Mouse (Mus musculus): ENCODE measurements around the gene Lrrc29.
"Not testable (repeated sequence)": the region's sequence is repeated elsewhere in the genome, so short reads cannot be mapped to it uniquely, and the experiment has no call there.

The Lrrc29 gene

DNA sequence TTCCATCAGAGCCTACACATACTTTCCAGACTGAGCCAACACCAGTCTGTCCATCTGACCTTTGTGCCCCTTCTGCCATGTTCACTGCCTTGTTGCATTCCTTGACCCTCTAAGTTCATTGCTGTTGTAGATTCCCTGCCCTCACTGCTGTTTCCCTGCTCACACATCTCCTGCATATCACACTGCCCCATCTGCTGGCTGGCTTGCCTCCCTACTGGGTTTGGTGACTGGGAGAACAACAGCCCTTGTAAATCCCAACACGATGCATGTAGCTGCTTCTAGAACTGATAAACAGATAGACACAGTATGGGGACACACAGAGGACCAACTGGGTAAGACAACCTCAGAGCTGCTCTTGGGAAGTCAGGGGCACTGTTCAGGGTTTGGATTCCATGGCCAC is 14.4 kb downstream of the Lrrc29 start:
- no peak for DNase-seq (ENCODE audit: low spot score in 2 of 2)

DNA sequence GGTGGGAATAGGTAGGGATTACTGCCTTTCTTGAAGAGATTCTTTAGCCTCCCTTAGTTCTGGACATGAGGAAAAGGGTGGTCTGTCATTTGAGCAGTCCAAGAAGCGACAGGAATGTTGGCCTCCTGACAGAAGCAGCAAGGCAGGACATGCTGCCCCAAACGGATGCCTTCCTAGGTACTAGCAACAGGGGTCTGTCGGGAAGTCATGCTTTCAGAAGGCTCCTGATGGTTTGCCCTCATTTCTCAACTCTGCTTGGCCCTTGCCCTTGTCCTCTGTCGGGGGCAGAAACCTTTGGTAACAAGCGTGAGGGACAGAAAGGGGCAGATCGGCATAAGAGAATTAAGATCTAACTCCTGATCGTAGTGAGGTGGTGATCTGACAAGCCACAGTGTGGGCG is 16.0 kb downstream of the Lrrc29 start:
- no peak for DNase-seq (ENCODE audit: low spot score in 2 of 2)

DNA sequence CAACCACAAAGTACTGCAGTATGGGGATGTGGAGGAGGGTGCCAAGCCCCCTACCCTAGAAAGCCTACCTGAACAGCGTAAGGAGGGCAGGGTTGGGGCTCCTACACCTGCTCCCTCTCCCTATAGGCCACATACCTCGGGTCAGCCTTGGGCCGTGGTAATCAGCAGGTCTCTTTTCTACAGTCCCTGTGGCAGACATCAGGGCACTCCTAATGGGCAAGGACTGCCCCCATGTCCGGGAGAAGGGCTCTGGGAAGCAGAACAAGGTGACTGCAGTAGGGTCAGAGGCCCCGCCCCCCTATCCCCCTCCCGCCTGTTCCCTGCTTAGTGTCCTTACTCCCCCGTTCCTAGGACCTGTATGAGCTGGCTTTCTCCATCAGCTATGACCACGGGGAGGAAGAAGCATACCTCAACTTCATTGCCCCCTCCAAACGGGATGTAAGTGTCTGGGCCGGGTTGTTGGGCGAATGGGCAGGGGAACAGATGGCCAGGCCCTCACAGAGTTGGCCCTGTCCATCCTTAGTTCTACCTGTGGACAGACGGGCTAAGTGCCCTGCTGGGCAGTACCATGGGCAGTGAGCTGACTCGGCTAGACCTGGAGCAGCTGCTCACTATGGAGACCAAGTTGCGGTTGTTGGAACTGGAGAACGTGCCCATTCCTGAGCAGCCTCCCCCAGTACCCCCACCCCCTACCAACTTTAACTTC is 16.8 kb downstream of the Lrrc29 start:
- DNase-seq (ENCODE audit: low spot score in 2 of 2) = no peak

DNA sequence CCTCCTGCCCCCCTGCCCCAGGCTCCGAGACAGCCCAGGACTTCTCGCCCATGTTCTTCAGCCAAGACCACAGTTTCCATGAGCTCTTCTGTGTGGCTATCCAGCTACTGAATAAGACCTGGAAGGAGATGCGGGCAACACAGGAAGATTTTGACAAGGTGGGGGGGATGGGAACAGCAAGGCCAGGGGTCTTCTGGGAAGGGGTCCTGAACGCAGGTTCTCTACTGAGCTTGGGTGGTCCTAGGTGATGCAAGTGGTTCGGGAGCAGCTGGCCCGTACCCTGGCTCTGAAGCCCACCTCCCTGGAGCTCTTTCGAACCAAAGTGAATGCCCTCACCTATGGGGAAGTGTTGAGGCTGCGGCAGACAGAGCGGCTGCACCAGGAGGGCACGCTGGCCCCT is 17.6 kb downstream of the Lrrc29 start:
- no peak for DNase-seq (ENCODE audit: low spot score in 2 of 2)

DNA sequence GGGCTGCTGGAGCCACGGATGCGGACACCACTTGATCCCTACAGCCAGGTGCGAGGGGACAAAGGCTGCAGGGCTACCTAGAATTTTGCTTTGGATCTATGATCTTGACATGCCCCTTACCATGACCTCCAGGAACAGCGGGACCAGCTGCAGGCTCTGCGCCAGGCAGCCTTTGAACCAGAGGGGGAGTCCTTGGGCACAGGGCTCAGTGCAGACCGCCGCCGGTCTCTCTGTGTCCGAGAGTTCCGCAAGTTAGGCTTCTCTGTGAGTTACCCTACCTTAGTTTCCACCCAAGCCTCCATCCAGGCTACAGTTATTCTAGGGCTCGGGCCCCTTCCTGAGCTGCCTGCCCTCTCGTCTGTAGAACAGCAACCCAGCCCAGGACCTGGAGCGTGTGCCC is 18.4 kb downstream of the Lrrc29 start:
- no peak for DNase-seq (ENCODE audit: low spot score in 2 of 2)

DNA sequence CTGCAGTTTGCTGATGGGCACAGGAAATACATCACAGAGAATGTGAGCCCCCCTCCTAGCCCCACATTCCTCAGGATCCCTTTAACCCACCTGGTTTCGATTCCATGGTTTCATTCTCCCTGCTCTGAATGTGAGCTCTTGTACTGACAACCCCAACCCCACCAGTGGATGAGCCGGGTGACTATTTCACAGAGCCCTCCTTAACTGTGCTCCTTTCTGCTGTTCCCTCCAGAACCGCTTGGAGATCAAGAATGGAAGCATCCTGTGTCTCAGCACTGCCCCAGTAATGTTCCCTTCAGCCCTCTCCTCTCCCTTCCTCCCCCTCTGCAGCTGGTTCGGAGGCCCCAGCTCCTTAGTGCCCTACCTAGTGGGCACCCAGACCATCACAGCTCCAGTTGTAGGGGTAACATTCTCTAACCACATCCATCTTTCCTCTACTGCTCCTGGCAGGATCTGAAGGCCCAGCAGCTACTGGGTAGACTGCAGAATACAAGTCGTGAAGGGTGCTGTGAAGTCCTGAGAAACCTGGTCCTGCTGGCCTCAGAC is 19.9 kb downstream of the Lrrc29 start:
- no peak for DNase-seq (ENCODE audit: low spot score in 2 of 2)

DNA sequence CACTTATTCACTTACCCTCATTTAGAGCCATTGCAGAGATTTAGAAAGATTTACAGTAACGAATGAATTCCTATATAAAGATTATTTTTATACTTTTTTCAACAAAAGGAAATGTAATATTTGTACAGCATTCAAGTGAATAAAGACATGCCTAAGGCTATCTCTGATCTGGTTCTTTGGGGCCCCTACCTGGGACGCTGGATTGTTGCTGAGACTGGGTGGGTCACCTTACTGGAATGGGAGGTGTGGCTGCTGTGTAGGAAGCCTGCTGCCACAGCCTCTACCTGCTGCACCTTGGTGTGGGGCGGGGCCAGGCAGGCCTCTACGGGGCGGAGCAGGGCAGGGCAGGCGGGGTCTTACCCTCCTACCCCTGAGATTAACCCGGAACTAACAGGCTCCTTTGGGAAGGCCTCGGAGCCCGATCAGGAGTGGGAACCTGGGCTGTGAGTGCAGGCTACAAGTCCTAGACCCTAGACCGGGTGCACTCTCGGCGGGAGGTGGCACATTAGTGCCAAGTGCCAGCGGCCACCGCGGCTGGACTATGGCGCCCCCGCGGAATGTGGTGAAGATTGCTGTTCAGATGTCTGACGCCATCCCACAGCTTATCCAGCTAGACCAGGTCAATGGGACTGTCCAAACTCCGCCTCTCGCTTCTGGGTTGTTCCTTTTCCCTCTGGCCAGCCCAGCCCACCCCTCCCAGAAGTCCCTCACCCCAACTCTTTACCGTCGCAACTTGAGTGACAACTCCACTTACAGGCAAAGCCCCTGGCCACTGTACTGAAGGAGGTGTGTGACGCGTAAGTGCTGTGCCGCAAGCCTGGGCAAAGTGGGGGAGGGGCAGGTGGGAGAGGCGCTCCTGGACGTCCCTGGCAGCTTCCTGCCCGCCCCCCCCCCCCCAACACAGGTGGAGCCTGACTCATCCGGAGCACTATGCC is 20.6 kb downstream of the Lrrc29 start, which contains the start of gene Elmo3:
Elmo3 (plus strand) TSS at position 391 of the 935 bp plus-strand sequence.
- peak; percentile 75 to 76 for DNase-seq (ENCODE audit: low spot score in 2 of 2)

DNA sequence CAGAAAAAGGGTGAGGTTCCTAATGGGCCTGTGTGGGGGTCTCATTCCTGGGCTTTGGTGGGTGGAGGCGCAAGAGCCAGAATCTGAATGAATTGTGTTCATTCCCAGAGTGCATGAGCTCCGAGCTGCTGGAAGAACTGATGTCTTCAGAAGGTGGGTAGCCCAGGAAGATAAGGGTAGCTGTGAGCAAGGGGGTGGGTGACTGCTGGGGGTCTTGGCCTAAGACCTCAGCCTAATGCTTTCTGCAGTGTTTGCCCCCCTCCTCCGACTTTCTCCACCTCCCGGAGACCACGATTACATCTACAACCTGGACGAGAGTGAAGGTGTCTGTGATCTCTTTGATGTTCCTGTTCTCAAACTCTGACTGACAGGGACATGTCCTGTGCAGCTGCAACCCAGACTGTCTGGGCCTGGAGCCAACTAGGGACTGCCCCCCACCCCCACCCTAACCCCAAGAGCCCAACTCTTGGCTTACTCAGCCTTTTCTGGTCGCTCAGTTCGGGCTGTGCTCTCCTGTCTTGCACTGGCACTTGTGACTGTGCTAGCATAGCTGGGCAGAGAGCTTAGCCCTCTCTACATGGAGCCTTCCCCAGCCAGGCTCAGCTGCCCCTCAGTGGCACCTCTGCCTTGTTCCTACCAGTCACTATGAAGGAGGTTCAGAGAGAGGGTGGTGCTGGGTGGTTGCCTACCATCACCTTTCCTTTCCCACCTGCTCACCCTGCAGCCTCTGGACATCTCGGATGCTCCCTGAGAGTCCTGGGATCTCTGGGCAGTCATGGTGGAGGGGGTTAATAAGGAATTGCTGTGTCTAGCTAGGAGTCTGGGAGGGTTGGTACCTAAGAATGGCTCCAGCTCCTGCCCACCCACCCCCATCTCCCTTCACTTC is 21.5 kb downstream of the Lrrc29 start:
- DNase-seq (ENCODE audit: low spot score in 2 of 2) = no peak

DNA sequence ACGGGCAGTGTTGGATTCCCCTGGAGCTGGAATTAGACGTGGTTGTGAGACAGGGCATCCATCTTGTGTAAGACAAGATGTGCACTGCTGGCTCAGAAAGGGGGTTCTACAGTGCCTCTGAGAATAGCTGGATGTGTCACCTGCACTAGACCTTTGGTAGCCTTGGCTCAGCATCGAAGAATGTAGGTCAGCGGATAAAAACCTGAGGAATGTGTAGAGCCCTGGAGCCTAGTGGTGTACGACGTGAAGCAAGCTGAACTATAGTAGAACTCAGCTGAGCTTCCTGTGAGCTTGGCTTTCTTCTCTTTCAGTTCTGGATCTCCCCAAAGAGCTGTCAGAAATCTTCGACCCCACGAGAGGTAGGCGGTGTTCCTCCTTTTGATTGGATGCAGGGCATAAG is 22.2 kb downstream of the Lrrc29 start:
- no peak for DNase-seq (ENCODE audit: low spot score in 2 of 2)

DNA sequence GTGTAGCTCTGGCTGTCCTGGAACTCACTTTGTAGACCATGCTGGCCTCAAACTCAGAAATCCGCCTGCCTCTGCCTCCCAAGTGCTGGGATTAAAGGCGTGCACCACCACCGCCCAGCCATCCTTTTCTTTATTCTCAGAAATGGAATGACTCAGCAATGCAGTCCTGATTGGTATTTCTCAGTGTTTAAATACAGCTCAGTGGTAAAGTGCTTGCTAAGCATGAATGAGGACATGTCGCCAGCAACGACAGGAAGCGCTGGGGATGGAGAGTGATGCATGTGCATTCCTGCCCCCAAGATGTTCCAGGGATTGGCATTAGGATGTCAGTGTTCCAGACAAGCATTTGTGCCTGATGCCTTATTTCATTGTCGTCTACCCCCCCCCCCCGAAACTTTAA is 22.7 kb downstream of the Lrrc29 start:
- no peak for DNase-seq (ENCODE audit: low spot score in 2 of 2)

DNA sequence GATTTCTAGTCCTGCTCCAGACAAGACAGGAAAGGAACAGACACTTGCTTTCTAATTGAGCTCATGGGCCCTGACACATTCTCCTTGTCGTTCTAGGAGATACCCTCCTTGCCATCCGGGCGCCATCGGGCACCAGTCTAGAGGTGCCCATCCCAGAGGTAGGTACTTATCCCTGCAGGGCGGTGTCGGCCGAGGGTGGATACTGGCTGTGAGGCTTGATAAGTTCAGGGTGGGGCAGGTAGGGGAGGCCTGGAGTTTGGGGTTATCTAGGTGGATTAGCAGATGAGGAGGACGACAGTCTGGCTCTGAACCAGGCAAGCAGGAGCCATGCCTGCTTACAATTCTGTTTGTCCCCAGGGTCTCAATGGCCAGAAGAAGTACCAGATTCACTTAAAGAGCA is 26.1 kb downstream of the Lrrc29 start:
- no peak for DNase-seq (ENCODE audit: low spot score in 2 of 2)

DNA sequence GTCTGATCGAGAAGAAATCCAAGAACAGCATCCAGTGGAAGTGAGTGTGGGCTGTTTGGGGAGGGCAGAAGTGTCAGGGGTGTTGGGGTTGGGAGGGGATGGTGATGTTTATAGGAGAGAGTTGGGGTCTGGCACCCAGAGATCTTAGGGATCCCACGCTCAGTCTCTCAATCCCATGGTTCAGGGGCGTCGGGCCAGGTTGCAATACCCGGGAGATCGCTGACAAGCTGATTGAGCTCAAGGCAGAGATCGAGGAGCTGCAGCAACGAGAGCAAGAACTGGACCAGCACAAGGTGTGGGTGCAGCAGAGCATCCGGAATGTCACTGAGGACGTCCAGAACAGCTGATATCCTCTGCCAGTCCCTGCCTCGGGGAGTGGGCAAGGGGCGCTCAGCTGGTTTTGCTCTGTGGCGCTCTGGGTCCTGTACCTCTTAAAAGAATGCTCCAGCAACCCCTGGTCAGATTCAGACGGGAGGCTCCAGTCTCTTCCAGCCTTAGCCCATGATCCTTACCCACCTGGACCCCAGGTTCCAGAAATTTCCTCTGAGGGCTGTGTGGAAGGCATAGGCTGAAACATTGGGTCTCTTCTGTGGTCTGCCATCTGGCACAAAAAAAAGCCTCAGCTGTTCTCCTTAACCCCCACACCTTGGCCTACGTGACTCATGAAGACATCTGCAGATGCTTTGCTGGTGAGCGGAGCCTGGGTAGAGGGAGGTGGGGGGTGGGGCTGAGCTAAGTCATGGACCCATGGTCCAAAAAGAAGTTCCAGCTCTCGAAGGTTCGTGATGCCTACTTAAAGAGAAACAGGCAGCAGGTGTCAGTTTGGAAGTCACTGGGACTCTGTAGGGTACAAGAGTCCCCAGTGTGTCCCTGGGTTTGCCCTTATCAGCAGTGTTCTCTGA is 27.5 kb downstream of the Lrrc29 start:
- DNase-seq (ENCODE audit: low spot score in 2 of 2) = no peak

DNA sequence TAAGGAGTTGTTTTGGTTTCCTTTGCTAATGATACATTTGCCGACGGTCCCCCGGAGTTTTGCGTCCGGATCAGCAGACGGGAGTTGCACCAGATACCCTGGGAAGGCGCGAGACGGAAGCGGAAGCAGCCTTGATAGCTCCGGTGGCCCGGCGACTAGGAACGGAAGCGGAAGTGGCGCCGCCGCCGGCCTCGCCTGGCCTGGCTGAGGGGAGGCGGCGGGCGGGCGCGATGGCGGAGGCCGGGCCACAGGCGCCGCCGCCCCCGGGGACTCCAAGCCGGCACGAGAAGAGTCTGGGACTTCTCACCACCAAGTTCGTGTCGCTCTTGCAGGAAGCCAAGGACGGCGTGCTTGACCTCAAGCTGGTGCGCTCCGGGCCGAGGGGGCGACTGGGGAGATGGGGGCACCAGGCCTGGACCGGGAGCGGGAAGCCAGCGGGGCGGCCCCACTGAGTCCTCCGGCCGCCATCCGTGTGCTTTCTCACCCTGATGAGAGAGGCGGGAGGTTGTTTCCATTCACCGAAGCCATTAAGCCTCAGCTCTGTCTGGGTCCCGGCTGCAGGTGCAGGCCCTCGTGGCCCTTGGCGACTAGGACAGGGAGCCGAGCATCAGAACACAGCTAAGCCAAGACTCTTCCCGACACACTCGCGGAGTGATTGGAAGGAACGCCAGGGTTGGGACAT is 28.4 kb downstream of the Lrrc29 start, which contains the start of gene E2f4:
E2f4 (plus strand) TSS at position 153 of the 682 bp plus-strand sequence.
- peak; percentile 86 to 91 for DNase-seq (ENCODE audit: low spot score in 2 of 2)

DNA sequence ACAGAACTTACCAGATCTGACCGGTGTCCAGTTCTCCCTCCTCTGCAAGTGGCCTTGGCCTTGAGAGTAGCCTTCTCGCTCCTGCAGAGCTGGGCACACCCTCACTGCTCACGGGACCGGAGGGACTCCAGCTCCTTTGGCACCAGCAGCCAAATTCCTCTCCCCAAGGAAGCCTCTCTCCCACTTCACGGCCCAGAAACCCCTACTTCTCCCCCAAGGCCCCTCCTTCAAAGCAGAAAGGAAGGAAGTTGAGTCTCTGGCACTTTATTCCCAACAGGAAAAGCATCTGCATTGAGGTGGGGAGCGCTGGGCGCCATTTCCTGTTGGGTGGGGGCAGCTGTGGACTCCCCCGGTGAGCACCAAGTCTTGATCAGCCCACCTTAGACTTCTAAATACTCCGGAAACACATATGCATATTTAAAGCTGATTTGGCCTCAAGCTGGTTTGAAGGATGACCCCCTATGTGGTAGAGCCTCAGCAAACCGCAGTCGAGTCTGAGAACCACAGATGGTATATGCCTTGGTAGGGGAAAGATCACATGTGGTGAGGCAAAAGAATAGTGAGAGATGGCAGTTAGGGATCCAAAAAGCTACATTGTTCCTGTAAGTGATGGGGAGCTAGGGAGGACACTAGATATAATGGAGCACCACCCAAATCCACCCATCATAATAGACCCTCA is 30.0 kb downstream of the Lrrc29 start, which contains the start of gene Exoc3l:
Exoc3l (minus strand) TSS at position 207 of the 679 bp plus-strand sequence.
- peak in 1 of 2 experiments; percentile 40 for DNase-seq (ENCODE audit: low spot score in 2 of 2)

DNA sequence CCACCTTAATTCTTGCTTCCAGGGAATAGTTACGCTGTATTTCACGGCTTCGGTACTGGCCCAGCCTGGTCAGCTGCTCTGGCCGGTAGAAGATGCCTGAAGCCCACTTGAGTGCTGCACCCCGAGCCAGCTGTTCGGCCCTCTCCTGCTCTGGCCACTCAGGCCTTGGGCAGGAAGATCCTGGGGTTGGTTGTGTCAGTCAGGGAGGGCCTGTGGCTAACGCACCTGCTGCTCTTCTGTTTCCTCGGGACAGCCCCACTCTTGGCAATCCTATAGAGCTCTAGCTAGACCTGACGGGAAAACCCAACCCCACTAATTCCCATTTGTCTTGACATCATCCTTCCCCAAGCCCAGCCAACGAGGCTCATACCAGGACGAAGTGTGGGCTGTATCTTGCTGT is 30.8 kb downstream of the Lrrc29 start:
- no peak for DNase-seq (ENCODE audit: low spot score in 2 of 2)

DNA sequence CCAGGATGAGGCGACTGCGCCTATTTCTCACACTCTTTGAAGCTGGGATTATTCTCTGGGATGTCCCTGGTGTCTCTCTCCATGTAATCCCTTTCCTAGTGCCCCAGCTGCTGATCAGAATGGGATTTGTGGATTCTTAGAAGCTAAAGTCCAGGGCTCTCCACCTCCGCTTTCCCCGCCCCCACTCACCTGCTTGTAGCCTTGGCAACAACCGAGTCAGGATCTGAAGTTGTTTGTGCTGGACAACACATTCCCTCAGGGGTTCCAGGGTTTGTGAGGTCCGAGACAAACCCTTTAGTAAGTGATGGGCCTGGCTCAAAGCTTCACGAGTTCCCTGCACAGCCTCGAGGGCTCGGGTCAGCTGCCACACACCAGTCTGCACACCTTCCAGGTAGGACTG is 31.3 kb downstream of the Lrrc29 start:
- no peak for DNase-seq (ENCODE audit: low spot score in 2 of 2)

DNA sequence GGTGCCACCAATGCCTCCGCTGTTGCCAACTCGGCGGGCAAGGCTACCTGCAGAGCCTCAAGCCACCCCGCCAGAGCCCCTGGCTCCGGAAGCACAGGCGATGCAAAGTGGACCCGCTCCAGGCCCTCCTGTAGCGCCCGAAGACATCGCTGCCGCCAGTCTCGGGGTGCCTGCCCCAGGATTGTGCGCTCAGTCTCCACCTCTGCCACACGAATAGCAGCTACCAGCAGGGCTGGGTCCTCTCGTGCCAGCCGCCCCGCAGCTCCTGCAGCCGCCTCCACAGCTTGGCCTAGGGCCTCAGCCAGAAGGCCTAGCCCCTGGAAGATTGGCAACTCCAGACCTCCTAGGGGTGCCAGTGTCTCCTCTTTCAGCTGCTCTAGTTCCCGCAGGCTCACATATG is 32.7 kb downstream of the Lrrc29 start:
- DNase-seq (ENCODE audit: low spot score in 2 of 2) = peak in 1 of 2 experiments; percentile 17

DNA sequence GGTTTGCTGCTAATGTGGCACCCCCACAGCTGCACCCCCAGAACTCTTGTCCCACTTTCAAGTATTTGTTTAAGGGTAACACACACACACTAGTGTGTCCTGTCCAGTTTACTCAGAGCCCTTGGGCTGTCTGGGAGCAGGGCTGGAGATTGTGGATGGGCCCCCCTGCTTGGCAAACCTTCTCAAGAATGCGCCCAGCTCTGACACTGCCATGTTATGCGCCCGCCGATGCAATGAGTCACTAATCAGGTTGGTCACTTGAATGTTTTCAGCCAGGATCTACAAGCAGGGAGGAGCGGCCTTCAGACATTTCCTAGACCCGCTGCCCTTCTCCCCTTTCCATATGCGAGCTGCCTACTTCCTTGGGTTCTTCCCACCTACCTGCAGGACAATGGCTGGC is 33.6 kb downstream of the Lrrc29 start:
- DNase-seq (ENCODE audit: low spot score in 2 of 2) = peak in 1 of 2 experiments; percentile 16

DNA sequence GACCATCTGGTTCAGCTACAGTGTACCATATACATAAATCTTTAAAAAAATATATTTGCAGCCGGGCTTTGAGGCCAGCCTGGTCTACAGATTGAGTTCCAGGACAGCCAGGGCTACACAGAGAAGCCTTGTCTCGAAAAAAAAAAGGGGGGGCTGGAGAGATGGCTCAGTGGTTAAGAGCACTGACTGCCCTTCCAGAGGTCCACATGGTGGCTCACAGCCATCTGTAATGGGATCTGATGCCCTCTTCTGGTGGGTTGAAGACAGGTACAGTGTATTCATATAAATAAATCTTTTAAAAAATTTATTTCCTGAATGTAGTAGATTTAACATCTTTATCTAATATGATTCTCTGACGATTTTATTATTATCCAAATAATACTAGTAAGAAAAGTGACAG is 34.3 kb downstream of the Lrrc29 start:
- DNase-seq (ENCODE audit: low spot score in 2 of 2) = not testable (repeated sequence)

Data from urinary bladder, postnatal 4 days (tissue).